Mouse (Mus musculus) cortical plate, adult 2 months (tissue): ENCODE measurements around the gene Emilin2.

Source experiments
- CTCF ChIP-seq: fragments of 200-500 bp; IDR thresholded peaks from 2 replicates; pipeline ENCODE4 v1.5.1; 2011; ENCODE audit warnings: mild to moderate bottlenecking, control low read depth, low read length; ENCODE audit not compliant: insufficient read depth; ENCODE audit errors: extremely low read depth
- POLR2A ChIP-seq: fragments of 200-500 bp; IDR thresholded peaks from 2 replicates; pipeline ENCODE4 v1.6.1; 2011; ENCODE audit warnings: mild to moderate bottlenecking, low read length, control low read depth; ENCODE audit not compliant: insufficient read depth; ENCODE audit errors: extremely low read depth

DNA sequence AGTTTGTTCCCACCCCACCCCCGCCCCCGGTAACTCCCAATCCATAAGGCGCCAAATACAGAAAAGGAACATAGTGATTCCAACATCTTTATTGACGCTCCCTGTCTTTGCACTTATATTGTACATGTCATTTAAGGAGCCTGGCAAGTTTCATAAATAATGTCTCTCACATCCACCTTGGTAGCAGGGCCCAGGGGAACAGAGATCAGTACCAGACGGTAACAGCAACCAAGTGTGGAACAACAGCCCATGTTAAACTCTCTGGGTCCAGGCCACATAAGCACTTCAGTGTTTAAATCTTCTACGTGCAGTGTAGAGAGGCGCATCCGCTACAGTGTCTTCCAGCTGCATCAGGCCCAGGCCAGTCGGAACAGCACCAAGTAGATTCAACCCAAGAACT is 59.7 kb downstream of the Emilin2 start:
- TF ChIP-seq POLR2A (no peak), CTCF (no peak)
